Mouse (Mus musculus) T-helper 2 cell (primary cell): Measurements from ENCODE around the gene Olfr1105.

Experiments used
- in situ Hi-C: fragments of 300-600 bp; cut with MboI, MseI; formaldehyde crosslinking; loops from one replicate; pipeline ENCODE4 v1.15.1; 2025; ENCODE audit warnings: high pct_unique_total_duplicates

Gene Olfr1105

DNA sequence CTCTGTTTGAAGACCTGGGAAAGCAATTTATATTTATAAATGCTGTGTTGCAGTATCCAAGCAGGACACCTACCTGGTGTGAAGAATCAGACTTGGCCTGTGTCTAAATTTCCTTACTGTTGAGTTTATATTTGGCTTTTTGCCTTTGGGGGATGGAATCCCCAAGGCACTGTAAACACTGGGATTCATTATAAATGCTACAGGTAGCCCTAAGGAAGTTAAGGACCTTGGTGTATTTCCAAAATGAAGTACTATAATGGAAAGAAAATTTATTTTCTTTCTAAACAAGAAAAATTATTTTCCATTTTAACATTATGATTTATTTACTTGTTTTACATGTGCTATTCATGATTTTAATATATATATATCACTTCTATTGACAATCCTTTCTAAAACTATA, at the start of gene Olfr1105:
Gene Olfr1105, minus strand, starts transcription at position 101 of the 400 bp plus-strand sequence.
- in situ Hi-C loops: no loop called here

- in situ Hi-C loops: no loop called here
Measured at GRCm38 (mm10) chr2:87075717-87076116, 39.4 kb upstream of the Olfr1105 start, which contains the start of gene Olfr1107. TSS of gene Olfr1107 (minus strand) at chr2:87075817.

GRCm38 (mm10) chr2:87052173-87052572, 15.8 kb upstream of the Olfr1105 start, which contains the start of gene Olfr1106:
TSS of gene Olfr1106 (minus strand) at chr2:87052273.
- in situ Hi-C loops: no loop called here

- in situ Hi-C loops: no loop called here
Measured at GRCm38 (mm10) chr2:87026980-87027379, 9.4 kb downstream of the Olfr1105 start, which contains the start of gene Olfr1104. TSS of gene Olfr1104 (minus strand) at chr2:87027080.

DNA sequence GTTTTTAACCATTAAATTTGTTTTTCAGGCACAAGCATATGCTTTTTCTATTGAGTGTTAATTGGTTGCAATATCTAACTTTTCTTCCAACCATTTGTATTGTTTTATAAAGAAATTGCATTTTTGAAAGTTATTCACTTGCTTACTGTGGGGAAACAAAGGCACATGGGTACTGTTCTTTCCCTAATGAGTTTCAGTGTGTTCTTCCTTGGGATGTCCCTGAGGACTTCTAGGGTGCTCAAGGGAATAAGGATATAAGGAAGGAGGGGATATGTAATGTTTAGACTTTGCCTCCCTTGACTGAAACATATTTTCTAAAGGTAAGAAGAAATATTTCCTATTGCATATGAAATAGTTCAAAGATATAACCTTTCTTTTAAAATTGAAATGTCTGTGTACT, 38.2 kb downstream of the Olfr1105 start, which contains the start of gene Olfr1102:
Gene Olfr1102, plus strand, starts transcription at position 301 of the 400 bp plus-strand sequence.
- in situ Hi-C loops: no loop called here

- in situ Hi-C loops: no loop called here
Measured at GRCm38 (mm10) chr2:86991121-86991520, 45.2 kb downstream of the Olfr1105 start, which contains the start of gene Olfr1101. TSS of gene Olfr1101 (minus strand) at chr2:86991221.
